Mouse (Mus musculus): ENCODE results near the gene Chst14.

DNA sequence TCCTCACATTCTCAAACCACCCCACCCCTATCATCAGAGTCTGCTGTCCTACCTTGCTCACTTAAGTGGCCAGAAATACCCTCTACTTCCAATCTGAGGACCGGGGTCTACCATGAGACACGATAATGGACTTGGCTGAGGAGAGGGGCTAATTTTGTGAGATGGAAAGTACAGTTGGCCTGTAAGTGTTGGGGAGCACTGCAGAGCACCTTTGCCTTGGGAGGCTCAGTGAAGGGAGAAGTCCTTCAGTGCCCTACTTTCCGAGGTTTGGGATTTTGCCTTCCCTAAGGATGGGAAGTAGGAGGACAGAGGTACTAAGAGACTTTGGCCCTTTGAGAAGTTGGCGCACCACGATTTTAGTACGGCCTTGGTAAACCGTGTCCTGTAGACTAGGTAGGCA lies 27.0 kb upstream of the Chst14 start:
- TF ChIP-seq CTCF (IDR thresholded peaks at IDR 0.05; ENCODE audit: control insufficient read depth, insufficient read depth, insufficient replicate concordance, low read depth, low read length) (no peak), POLR2A (IDR thresholded peaks at IDR 0.05; ENCODE audit: control insufficient read depth, low read depth, low read length) (no peak)
